Mouse (Mus musculus) spleen, adult 12 weeks (tissue): Measurements from ENCODE around the gene Tob1.

Experiments
- DNase-seq: peaks from one replicate; pipeline ENCODE4 v3.0.0; 2022; ENCODE audit warnings: low spot score

Tob1 gene

GRCm38 (mm10) chr11:94198405-94199146 lies 12.7 kb upstream of the Tob1 start:
- DNase-seq = no peak

GRCm38 (mm10) chr11:94199771-94200170 lies 11.5 kb upstream of the Tob1 start:
- DNase-seq = no peak

GRCm38 (mm10) chr11:94200422-94200821 lies 10.8 kb upstream of the Tob1 start:
- DNase-seq = no peak

- no peak for DNase-seq
These were observed 9.1 kb upstream of the Tob1 start for GRCm38 (mm10) chr11:94202106-94202505.

- no peak for DNase-seq
These were observed 8.2 kb upstream of the Tob1 start for GRCm38 (mm10) chr11:94203066-94203465.

GRCm38 (mm10) chr11:94206398-94207114 lies 4.7 kb upstream of the Tob1 start:
- no peak for DNase-seq

- DNase-seq = no peak
These were observed 2.2 kb upstream of the Tob1 start for GRCm38 (mm10) chr11:94208811-94209675.

GRCm38 (mm10) chr11:94209695-94210131 lies 1.5 kb upstream of the Tob1 start:
- no peak for DNase-seq

- DNase-seq = peak; percentile 79
These were observed 815 bp upstream of the Tob1 start for GRCm38 (mm10) chr11:94210191-94211086.

- peak; percentile 47 for DNase-seq
These were observed 616 bp downstream of the Tob1 start for GRCm38 (mm10) chr11:94211651-94212488.

- no peak for DNase-seq
These were observed 1.2 kb downstream of the Tob1 start for GRCm38 (mm10) chr11:94212489-94212836.

- no peak for DNase-seq
These were observed 1.7 kb downstream of the Tob1 start for GRCm38 (mm10) chr11:94212997-94213396.

GRCm38 (mm10) chr11:94213735-94214594 lies 2.7 kb downstream of the Tob1 start:
- no peak for DNase-seq

GRCm38 (mm10) chr11:94215581-94215980 lies 4.3 kb downstream of the Tob1 start:
- no peak for DNase-seq

- no peak for DNase-seq
These were observed 5.0 kb downstream of the Tob1 start for GRCm38 (mm10) chr11:94216247-94216646.

- no peak for DNase-seq
These were observed 10.0 kb downstream of the Tob1 start for GRCm38 (mm10) chr11:94221257-94221656.

- no peak for DNase-seq
These were observed 12.3 kb downstream of the Tob1 start for GRCm38 (mm10) chr11:94223531-94223930.

GRCm38 (mm10) chr11:94225985-94226384 lies 14.7 kb downstream of the Tob1 start:
- DNase-seq = no peak

GRCm38 (mm10) chr11:94228416-94228815 lies 17.2 kb downstream of the Tob1 start:
- no peak for DNase-seq
